Mouse (Mus musculus): ENCODE results near the gene Prdx5. TPM values are rescaled to one million over a fixed set of nuclear protein-coding genes. Genes with fewer than 3 reads are reported as not detected.

Prdx5 gene
- 252 TPM for polyA plus RNA-seq (2017; shearing (Covaris generic))

DNA sequence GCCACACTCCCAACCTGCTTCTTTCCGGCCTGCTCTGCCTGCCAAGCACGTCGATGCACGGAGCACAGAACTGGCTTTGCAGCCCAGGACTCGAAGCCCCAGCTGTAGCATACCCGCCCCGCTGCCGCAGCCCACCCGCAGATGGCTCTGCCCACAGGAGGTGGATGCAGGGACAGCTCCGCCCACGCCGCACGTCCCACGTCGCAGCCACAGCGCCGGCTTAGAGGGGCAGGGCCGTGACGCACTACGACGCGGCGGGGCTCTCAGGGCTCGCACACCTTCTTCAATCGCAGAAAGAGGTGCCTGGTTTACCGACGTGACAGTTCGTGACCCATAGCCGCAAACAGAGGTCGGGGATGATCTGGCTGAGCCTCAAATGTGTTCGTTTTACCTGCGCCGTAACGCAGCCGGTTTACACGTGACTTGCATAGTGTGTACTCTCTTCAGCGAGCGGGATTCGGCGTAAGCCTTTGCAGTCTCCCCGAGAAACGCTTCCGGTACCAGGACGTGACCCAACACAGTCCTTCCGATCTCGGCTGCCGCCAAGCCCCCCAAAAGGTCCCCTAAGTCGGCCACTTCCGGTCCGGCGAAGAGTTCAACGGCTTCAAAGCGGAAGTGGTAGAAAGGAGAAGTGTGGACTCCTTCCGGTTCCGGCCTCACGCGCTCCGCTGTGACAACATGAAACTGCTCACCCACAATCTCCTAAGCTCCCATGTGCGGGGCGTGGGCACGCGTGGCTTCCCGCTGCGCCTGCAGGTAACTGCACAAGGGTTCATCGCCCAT lies at the start of gene Prdx5, which contains the start of gene Trmt112:
Prdx5 (minus strand) TSS at position 600 of the 783 bp plus-strand sequence.
Trmt112 (plus strand) TSS at position 192 of the 783 bp plus-strand sequence.

DNA sequence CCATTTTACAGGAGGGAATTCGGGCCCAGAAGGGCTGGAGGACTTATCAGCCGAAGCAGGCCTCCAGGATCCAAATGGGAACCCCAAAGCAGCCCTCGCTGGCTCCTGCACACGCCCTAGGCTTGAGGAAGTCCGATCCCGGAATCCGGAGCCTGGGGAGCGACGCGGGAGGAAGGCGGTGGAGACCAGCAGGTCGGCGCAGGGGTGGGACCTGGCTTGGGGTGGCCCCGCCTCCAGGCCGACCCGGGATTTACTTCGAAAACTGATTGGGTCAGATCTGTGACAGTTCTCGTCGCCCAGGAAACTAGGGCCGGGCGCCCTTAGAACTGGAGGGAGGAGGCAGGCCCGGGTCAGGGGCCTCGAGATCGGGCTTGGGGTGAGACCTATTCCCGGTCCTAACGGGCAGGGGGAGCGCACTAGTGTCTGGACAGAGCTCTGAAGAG lies 32.4 kb upstream of the Prdx5 start, which contains the start of gene Gpr137:
Gpr137 (minus strand) TSS at position 232 of the 443 bp plus-strand sequence.

DNA sequence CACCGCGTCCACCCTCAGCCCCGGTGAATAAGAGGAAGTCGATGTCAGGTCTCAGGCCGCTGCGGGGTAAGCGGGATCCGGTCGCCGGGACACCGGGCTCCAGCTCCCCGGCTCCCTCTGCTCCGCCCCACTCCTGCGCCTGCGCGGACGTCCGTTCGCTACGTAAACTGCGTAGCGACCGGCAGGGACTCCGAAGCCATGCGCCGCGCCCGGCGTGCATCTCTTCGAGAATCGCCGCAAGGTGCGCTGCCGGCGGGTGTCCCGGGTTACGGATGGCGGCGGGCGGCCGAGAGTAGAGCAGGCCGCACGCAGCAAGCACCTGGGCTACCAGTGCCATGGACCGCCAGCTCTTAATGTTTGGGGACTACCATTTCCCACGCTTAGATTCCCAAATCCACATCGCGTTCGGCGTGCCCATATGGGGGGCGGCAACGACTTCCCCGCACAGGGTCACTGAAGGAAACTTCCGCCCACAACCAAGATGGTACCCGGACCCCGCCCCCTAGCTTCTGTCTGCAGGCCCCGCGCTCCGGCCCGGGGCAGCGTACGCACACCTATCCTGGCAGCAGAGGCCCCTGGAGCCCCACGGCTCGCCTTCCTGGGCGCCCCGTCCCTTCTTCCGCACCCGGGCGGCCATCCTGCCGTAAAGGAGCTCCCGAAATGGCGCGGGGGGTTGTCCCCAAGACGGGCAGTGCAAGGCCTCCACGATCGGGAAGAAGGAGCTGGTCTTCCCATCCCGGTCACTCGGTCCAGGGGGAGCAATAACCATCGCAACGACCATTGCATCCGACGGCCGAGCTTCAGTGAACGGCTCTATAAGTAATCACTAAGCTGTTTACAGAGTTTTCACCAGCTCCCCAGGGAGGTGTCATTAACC lies 31.7 kb upstream of the Prdx5 start, which contains the start of gene Bad:
Bad (plus strand) TSS at position 490 of the 877 bp plus-strand sequence.

DNA sequence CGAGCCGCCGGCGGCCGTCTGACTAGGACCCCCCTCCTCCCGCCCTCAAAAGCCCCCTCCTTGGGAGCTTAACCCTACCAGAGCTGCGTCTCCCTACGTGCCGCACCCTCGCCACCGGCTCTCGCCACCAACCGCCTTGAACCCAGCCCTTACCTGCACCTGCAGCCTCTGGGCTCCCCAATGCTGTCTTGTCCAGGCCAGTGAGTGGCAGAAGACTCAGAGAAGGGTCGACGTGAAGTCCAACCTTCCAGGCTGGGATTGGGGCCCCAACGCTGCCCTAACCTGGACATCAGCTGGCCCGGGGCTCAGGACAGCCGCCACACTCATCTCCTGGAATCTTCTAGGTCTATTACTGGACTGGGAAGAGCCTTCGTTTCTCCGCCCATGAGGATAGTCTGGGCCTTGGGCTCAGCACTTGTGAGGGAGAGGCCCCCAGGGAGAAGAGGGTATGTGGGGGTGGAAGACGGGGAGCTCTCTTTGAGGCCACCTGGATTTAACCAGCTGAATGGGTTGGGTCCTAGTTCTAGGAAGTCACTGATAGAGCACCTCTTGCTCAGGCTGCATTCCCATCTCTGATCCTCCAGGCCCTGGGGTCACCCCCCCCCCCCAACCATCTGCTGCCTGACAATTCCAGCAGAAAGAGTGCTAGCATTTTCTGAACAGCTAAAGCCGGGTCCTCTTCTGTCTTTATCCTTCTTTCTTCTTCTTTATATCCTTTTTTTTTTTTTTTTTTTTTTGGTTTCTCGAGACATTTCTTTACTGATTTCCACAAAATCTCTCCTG lies 24.5 kb upstream of the Prdx5 start, which contains the start of gene Kcnk4:
Kcnk4 (minus strand) TSS at position 321 of the 783 bp plus-strand sequence.

DNA sequence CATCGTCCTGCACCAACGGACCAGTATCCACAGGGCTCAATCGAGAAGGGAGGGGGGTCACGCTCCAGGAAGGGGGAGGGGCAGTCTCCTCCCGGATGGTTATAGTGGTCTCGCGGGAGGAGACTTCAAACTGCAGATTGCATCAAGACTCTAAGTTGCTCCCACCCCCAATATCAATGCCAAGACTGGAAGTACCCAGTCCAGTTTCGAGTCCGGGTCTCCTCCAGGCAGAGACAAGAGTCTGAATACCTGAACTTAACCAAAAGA lies 15.3 kb upstream of the Prdx5 start, which contains the start of gene Catsperz:
Catsperz (minus strand) TSS at position 74 of the 267 bp plus-strand sequence.

DNA sequence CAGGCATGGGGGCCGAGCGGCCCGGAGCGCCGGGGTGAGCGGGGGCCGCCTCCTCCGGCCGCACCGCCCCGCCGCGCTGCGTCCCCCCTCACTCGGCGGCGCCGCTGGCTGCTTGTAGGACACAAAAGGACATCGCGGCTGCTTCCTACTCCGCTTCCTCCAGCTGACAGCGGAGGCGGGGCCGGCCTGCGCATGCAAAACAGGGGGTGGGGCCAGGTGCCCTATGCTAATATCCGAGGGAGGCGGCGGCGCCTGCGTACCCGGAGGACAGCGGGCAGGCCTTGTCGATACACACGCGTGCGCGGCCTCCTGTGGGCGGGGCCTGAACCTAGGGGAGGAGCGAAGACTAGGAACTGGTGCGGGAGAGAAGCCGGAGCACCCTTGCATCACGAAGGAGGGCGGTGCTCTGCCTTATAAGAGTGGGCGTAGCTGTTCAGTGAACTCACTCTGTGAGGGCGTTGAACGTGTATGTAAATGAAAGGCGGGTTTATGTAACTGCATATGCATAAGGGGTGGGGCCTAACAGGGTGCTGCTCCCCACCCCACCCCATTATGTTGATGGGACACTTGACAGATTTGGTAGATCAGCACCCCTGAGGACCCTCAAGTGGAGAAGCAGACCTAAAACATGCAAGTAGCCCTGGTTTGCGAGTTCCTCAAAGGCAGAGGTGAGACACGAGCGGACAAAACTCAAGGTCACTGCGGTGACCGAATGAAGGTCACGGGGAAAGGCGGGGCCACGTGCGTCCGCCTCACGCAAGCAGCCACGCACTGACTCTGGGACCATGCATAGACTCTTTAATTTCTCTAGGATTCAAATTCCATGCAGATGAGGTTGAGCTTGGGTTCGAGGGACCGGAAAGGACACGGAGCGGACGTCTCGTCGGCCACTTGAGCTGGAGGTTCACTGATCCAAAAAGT lies 12.0 kb upstream of the Prdx5 start, which contains the start of gene Esrra:
Esrra (minus strand) TSS at position 167 of the 921 bp plus-strand sequence.

DNA sequence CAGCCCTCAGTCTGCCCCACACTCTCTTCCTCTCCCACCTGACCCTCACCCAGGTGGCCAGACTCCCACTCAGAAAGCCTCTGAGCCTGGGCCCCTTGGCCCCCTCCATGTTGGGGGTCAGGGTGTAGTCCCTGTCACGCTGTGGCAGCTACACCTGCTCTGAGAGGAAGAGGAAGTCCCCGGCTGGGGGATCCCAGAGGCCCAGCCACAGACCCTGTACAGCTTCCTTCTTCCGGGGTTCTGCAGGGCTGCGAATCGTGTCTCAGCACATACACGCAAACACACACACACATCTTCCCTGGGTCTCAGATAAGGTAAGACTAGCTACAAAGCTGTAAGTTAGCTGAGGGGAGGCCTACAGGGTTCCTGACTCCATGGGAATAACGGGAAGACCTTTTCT lies 51.9 kb downstream of the Prdx5 start, which contains the start of gene Ccdc88b:
Ccdc88b (minus strand) TSS at position 181 of the 400 bp plus-strand sequence.

Other genes starting within 250 kb of the Prdx5 start
- 46.0 TPM for gene Rps6ka4, start 69.5 kb downstream of the Prdx5 start, polyA plus RNA-seq (2017; shearing (Covaris generic))
- 64.6 TPM for gene Ccdc88b, start 51.9 kb downstream of the Prdx5 start, polyA plus RNA-seq (2017; shearing (Covaris generic))
- gene Trmt112, start 408 bp downstream of the Prdx5 start, polyA plus RNA-seq (2017; shearing (Covaris generic)) = 174 TPM
- gene Esrra, start 11.7 kb upstream of the Prdx5 start, polyA plus RNA-seq (2017; shearing (Covaris generic)) = 7.9 TPM
- gene Catsperz, start 15.3 kb upstream of the Prdx5 start, polyA plus RNA-seq (2017; shearing (Covaris generic)) = not detected
- not detected for gene Kcnk4, start 24.4 kb upstream of the Prdx5 start, polyA plus RNA-seq (2017; shearing (Covaris generic))
- gene Bad, start 31.8 kb upstream of the Prdx5 start, polyA plus RNA-seq (2017; shearing (Covaris generic)) = 43.0 TPM
- gene Gpr137, start 32.4 kb upstream of the Prdx5 start, polyA plus RNA-seq (2017; shearing (Covaris generic)) = 19.9 TPM
- gene Ppp1r14b, start 64.9 kb upstream of the Prdx5 start, polyA plus RNA-seq (2017; shearing (Covaris generic)) = 30.5 TPM
- 14.8 TPM for gene Plcb3, start 66.4 kb upstream of the Prdx5 start, polyA plus RNA-seq (2017; shearing (Covaris generic))
- 57.8 TPM for gene Fkbp2, start 70.4 kb upstream of the Prdx5 start, polyA plus RNA-seq (2017; shearing (Covaris generic))
- 1.9 TPM for gene Vegfb, start 77.5 kb upstream of the Prdx5 start, polyA plus RNA-seq (2017; shearing (Covaris generic))
- gene Dnajc4, start 82.5 kb upstream of the Prdx5 start, polyA plus RNA-seq (2017; shearing (Covaris generic)) = 44.5 TPM
- 32.2 TPM for gene Nudt22, start 86.0 kb upstream of the Prdx5 start, polyA plus RNA-seq (2017; shearing (Covaris generic))
- gene Trpt1, start 86.0 kb upstream of the Prdx5 start, polyA plus RNA-seq (2017; shearing (Covaris generic)) = 5.9 TPM
- 435 TPM for gene Fermt3, start 109.4 kb upstream of the Prdx5 start, polyA plus RNA-seq (2017; shearing (Covaris generic))
- 257 TPM for gene Stip1, start 129.9 kb upstream of the Prdx5 start, polyA plus RNA-seq (2017; shearing (Covaris generic))
- gene Macrod1, start 146.7 kb upstream of the Prdx5 start, polyA plus RNA-seq (2017; shearing (Covaris generic)) = 1.7 TPM
- 0.09 TPM for gene Flrt1, start 195.6 kb upstream of the Prdx5 start, polyA plus RNA-seq (2017; shearing (Covaris generic))

All from activated CD4-positive, CD25-positive, alpha-beta regulatory T cell, adult 9 weeks (primary cell).